Mouse (Mus musculus) gastrocnemius, postnatal 25 days (tissue): ENCODE results near the gene Shf. TPM values are rescaled to one million over a fixed set of nuclear protein-coding genes. Genes with fewer than 3 reads are reported as not detected.
"Not testable (repeated sequence)": the region's sequence is repeated elsewhere in the genome, so short reads cannot be mapped to it uniquely, and the experiment has no call there.

Source experiments
- DNase-seq: peaks from one replicate; pipeline ENCODE4 v3.0.0; 2022
- total RNA-seq, 2 experiments: library from RNA; stranded (reverse); gene quantifications; 1 replicate in 1 of 2; 2 replicates in 1 of 2; pipeline ENCODE4 v1.2.3; 2021

Gene Shf
- total RNA-seq, 2 experiments from 2014 or later, result 2.0 to 2.7 TPM

DNA sequence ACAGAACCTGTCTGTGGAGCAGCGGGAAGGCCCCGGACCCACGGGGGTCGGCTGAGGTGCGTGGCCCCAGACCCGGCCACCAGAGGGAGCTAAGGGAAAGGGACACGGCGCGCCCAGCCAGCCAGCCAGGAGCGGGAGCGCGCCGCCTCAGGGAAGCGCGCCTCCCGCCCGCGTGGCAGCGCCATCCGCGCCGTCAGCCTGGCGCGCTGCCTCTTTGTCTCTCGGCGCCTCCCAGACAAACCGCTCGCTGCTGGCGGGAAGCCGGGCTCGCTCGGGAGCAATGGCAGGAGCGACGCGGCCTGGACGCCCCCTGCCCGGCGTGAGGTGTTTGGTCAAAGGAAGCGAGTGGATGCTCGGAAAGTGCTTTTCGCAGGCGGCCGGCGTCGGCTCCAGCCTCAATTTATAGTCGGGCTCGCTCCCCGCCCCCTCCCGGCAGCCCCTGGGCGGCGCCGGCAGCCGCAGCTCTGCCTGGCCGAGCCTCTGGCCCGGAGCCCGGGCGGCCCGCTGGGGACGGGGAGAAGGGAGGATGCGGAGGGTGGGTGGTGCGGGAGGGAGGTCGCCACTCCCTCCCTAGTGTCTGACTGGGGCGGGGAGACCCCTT is 20.3 kb downstream of the Shf start:
- peak; percentile 91 for DNase-seq

DNA sequence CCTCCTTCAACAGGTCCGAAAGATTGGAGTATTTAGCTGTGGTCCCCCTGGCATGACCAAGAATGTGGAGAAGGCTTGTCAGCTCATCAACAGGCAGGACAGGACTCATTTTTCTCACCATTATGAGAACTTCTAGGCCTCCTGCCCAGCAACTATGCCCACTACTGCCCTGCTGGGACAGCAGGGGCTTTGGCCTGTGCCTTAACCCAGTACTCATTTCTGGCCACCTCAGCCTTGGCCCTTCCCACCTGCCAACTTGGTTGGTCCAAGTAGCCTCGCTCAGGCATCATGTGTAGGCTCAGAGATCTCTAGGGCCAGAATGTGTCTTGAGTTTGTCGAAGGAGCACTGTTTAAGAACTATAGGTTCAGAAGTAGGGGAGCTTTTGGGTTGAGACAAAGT is 21.7 kb downstream of the Shf start:
- no peak for DNase-seq

DNA sequence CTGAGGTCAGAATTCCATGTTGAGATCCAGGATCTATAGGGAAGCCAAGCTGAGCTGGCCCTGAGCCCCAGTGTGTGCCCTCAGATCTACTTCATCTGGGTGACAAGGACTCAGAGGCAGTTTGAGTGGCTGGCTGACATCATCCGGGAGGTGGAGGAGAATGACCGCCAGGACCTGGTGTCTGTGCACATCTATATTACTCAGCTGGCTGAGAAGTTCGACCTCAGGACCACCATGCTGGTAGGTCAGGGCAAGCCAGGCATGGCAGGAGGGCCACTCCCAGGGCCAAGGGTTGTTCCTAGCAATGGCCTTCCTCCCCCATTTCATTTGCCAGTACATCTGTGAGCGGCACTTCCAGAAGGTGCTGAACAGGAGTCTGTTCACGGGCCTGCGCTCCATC is 22.8 kb downstream of the Shf start:
- DNase-seq, result not testable (repeated sequence)

DNA sequence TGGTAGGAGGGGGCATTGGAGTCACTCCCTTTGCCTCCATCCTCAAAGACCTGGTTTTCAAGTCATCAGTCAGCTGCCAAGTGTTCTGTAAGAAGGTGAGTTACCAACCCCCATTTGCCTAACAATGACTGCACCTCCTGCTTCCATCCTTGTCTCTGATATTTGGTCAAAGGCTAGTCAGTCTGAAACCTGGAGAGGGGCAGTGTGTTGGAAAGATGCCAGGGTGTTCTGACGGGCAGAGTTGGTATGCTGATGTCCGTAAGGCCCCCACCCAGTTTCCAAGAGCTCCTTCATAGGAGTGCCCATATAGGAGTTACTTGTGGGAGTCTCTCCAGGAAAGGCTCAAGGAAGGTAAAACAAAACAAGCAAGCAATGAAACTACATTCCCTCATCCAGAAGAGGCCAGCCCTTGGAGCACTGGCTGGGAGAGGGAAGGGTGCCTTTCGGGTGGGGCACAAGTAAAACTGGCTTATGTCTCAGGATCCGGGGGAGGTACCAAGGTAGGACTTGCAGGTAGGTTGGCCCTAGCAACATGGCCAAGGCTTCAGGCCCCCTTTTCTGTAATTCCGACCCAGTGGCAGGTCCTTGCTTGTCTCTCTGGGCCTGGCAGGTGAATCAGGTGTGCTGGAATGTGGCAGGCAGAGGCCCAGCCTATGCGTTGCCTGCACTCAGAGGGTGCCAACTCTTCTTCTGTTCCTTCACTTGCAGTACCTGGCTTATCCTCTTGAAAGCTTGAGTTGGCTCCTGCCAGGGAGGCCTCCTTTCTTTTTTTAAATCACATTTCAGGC is 23.7 kb downstream of the Shf start:
- DNase-seq, result no peak

DNA sequence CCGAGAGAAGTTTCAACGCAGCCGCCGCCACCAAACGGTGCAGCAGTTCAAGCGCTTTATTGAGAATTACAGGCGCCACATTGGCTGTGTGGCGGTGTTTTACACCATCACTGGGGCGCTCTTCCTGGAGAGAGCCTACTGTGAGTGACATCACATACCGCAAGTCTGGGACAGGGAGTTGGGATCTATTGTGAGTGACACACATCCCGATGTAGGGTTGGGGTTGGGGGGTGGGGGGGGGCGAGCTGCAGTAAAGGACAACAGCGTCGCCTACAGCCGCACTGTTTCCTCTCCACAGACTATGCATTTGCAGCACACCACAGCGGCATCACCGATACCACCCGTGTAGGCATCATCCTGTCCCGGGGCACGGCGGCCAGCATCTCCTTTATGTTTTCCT is 31.7 kb downstream of the Shf start:
- DNase-seq, result no peak

DNA sequence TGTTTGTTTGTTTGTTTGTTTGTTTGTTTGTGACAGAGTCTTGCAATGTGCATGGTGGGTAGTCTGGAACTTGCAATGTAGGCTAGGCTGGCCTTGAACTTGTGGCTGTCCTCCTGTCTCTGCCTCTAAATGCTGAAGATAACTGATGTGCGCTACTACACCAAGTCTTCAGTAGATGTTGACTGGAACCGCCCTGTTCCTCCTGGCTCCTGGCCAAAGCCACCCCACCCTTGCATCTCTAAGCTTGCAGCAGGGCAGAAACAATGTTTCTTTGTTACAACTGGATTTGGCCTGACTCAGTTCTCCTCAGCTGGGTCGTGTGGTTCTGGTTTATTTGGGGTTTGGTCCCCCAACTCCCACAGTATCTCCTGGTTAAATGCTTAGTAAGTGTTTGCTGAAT is 34.8 kb downstream of the Shf start:
- DNase-seq, result no peak

DNA sequence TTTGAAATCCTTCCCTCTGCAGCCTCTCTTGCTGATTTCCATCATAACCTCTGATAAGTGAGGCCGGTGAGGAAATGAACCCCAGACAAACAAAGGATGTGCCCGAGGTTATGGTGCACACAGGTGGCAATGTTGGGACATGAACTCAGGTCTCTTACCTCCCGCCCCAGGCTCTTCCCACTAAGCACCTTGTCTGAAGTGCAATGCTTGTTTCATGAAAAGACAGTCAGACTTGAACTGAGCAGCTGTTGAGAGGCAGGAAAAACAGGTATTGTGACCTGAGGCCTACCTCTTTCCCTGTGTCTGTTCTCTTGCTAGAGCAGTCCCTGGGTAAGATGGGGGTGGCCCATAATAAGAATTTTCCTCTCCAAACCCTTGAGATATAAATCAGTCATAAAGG is 36.7 kb downstream of the Shf start:
- no peak for DNase-seq

DNA sequence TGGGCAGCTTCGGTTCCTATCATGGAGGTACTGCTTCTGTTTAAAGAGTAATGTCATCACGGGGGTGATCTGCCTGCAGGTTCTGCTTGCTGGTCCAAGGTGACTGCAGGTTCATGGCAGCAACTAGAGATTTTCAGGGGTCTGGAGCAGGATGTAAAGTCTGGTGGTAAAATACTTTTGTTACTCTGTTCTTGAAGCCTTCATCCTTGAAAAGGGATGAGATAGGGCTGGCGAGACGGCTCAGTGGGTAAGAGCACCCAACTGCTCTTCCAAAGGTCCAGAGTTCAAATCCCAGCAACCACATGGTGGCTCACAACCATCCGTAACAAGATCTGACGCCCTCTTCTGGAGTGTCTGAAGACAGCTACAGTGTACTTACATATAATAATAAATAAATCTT is 38.6 kb downstream of the Shf start:
- not testable (repeated sequence) for DNase-seq

DNA sequence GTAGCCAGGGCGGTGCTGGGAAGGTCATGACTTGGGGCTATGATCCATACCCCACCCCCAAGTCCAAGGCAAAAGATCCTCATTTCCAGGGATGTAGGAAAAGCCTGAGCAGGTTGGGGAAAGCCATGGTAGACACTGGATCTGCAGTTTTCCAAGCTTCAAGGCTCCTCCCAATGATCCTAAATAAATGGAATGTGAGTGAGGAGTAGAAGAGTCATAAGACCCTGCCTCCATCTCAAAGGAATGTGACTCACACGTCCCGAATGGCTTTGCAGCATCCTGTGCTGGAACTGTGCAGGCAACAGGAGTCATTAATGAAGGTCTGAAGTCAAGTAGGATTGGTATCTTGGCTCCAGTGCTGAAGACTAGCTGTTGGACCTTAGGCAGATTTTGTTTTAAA is 41.0 kb downstream of the Shf start:
- DNase-seq, result no peak

DNA sequence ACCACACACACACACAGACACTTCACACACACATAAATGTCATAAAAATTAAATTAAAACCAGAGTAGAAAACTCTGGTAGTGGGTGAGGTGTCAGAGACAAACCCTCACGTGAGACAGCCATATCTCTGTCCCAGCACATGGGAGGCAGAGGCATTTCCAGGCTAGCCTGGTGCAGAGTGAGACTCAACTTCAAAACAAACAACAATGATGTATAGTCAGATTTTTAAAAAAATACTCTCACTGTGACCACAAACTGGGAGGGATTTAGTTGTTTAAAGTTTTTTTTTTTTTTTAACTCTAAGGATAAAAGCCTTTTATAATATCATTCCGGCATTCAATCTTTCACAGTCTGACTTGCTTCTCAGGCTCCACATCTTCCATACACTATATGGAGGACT is 43.6 kb downstream of the Shf start:
- DNase-seq, result no peak

DNA sequence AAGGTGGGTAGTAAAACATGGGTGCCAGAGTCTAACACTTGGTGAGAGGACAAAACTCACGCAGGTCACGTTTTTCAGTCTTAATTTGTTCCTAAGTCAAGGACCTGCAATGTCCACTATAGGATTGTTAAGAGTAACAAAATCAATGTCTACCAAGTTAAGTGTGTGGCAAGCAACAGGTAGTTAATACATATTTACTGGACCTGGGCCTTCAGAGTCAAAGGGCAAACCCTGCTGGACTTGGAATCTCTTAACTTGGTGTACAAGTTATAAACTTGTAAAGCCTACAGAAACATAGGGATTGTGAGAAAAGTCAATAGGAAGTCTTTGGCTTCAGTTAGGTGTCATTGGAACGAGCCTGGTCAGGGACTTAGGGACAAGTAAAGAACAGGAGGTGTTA is 44.4 kb downstream of the Shf start:
- no peak for DNase-seq

DNA sequence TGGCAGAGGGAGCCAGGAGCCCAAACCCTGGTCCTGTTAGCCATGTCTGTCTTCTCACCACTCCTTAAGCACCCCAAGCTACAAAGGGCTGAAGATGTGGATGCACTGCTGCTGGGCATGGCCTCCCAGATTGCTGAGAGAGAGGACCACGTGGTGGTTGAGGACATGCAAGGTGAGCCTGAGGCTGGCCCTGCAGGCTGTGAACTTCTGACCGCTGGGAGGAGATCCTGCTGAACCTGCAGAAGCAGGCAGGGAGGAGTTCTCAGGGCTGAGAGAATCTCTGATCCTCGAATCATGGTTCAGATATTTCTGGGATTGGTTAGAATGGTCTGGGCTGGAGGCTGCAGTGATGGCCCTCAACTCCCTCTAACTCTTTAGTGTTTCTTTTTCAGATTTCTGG is 45.0 kb downstream of the Shf start:
- no peak for DNase-seq

DNA sequence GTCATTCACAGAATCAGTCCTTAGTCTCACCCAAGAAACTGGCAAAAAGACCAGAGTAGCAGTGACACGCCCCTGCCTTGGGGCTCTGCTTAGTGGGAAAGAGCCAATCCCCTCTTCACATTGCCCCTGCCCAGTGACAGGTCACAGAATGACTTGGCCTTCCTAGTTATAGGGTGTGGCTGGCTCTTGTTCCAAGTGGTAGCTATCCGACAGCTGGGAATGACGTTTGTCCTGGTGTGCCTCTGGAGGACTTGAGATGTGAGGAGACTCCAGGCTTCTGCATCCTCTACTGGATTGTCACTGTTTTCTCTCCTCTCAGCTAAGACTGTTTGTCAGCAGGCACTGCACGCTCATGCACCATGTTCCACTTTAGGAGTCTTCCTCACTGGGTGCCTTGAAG is 51.6 kb downstream of the Shf start:
- DNase-seq, result peak; percentile 29

DNA sequence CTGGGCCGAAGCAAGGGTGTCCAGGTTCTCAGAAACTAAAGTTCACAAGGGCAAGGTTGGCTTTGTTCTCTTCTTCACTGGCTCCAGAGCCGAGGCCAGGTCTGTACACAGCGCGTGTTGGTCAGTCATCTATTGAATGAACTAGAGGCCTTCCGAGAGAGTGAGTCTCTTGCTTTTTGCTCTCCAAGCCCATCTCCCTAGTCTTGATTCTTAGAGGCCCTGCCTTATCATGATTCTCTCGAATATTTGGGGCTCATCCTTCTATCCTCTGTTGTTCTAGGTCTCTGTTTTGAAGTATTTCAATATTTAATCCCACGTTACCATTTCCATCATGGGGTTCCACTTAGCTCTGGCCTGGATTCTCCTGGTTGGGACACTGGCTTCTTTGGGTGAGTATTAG is 53.6 kb downstream of the Shf start, which contains the start of gene Duox1:
Gene Duox1 (plus strand): TSS at position 301 of the 400 bp plus-strand sequence.
- DNase-seq, result no peak

DNA sequence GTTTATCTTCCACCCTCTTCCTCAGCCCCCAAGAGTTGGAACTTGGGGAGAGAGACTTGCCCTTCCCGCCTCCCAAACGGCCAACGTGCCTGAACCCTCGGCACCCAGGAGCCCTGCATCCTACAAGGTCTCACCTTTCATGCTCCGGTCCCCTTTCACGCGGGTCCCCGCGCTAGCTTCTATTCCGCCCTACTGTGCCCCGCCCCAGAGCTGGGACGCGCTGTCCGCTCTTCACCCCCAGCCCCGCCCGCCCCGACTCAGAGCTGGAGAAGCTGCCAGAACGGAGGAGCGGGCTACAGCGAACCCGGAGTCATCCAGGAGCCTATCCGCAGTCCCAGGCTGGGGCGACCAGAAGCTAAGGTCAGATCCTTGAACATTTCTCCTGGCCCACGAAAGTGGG is 55.4 kb downstream of the Shf start, which contains the start of gene Duoxa1:
Gene Duoxa1 (minus strand): TSS at position 195 of the 400 bp plus-strand sequence.
- no peak for DNase-seq

DNA sequence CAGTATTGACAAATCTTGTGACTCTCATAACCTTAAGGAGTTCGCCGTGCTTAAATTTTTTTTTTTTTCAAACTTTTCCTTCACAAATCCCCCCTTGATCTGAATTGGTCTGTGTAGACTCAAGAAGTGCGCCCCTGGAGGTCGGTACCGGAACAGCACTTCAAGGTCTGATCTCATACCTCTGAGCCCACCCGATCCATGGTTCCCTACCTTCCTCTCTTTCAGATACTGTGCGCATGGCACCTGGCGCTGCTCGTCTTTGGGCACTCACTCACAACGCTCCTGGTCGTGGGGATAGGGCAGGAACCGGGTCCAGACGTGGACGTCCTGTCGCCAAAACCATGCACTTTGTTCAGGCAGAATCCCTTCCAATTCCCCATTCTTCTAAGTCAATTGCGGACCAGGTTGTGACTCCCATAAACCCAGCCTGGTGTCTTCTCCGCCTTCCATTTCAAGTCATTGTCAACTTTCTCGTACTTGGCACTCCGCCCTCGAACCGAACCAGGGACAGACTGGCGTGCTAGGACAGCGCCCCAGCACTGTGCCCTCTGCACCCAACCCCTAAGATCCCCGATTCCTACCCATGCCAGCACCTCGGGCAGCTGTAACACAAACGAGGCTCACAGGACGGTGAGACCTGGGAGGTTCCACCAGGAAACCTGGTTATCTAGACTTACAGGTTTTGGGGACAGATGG is 56.1 kb downstream of the Shf start:
- DNase-seq, result no peak

DNA sequence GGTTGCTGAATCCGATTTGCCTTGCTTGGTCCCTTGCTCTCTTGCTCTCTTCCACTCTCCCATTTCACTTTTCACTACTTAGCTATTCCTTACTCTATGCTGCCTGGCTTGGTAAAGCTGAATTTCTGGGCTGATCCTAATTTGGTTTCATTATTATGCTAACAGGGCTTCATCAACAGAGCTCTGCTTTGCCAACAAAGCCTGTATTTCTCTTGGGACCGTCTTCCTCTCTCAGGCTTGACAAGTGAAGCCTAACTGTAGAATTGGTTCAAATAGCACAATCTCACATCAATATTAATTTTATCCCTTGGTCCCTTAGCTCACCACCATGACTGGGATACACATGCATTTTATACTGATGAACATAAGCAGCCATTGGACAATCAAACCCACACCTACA is 57.4 kb downstream of the Shf start:
- DNase-seq, result no peak

DNA sequence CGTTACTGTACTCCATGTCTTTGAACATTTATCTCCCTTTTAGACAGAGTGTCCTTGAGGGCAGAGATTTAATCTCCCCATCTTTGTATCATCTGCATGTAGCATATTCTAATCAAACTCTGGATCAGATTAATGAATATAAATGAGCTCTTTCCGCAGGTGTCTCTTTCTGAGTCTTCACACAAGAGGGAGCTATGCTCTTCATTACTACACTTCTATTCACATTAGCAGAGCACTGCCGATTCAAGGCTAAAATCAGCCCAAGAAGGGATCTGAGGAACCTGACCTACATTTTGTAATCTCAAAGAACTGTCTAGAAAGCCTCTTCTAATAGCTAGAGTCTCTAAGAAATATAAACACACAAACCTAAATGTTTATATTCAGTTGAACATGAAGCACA is 59.3 kb downstream of the Shf start:
- no peak for DNase-seq

DNA sequence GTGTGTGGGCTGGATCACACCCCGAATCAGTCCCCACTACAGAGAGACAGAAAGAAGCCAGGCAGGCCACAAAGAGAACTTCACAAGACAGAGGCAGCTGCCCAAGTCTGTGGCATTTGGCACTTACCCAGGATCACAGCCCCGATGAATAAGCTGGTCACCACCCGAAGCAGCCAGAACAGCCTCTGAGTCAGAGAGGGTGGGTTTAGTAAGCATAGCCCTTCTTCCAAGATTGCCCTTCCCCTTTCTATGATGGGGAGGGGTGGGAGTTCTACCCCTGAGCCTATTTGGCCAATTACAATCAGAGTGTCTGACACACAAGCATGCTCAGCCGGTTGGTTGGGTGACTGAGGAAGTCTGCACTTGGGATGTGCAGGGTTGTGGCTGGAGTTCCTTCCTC is 62.8 kb downstream of the Shf start:
- no peak for DNase-seq

DNA sequence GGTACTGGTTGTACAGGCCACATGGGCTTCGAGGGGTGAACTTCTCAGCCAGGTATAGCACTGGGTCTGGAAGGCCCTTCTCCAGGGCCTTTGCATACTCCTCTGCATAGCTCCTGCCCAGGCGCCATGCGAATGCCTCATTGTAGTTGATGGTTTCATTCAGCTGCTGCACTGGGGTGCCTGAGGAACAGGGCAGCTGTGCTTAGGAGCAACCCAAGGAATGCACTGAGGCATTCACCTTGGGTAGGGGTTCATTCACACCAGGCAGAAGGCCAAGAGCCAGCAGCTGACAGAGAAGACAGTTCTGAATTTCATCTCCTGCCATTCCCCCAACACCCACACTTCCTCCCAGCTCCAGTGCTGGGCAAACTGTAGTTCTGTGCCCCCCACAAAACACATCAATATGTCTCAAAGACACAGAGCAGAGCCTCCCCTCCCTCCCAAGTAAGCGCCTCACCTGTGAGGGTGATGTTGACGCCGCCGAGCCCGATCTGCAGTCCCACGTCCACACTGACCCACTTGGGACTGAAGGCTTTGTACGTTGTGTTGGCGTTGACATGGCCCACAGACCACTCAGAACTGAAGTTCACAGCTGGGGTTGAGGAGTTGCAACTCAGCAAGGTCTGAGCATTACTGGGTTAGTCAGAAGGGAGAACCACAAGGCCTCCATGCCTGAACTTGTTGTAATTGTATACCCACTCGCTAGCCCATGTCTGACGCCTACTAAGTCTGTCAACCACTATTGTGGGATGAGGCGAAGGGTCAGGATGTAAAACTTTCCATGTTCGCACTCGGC is 63.7 kb downstream of the Shf start:
- DNase-seq, result no peak

DNA sequence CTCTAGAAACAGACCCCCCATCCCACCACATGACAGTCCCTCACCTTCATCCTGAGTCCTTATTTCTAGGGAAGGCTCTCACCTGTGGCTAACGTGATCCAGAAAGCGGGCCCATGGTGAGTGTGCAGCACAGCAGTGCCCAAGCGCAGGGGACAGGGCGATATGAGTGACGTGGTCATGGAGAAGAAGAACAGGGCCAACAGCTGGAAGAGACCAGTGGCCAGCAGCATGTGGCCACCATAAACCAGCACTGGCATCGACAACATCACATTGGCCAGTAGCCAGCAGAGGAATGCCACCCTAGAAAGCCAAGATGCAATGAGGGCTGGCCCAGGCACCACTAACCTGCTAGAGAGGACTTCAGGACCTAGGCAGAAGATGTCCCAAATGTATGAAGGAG is 64.4 kb downstream of the Shf start:
- DNase-seq, result no peak

DNA sequence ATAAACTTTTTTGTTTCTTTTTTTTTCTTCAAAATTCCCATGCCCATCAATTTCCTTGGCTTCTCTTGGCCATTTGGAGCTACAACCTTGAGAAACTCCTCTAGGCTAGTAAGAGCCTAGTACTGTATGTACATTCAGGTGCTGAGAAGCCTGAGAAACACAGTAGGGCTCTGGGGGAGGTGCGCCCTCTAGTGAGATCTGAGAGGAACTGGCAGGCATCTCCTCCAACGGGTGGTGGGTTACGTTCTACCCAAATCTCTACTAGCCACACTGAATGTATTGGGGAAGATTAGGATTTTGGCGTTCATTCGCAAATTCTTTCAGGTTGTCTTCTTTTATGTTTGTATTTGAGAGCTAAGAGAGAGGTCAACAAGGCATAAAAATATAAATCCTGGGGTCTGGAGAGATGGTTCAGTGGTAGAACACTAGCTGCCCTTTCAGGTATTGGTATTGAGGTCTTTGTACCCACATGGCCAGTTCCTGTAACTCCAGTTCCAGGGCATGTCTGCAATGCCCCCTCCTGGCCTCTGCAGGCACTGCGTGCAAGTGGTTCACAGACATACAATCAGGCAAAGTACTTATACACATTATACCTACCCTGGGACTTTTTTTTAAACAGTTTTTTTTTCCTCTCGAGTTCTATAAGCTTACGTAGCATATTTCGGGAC is 66.3 kb downstream of the Shf start:
- DNase-seq, result no peak
